Mouse (Mus musculus) cortical plate, adult 2 months (tissue): ENCODE data around the gene Prpf38b. TPM values are rescaled to one million over a fixed set of nuclear protein-coding genes. Genes with fewer than 3 reads are reported as not detected.
"Not testable (repeated sequence)": the region's sequence is repeated elsewhere in the genome, so short reads cannot be mapped to it uniquely, and the experiment has no call there.

Experiments used
- H3K27ac ChIP-seq: fragments of 200-500 bp; 2 replicates; pipeline ENCODE4 v1.5.1; 2012; ENCODE audit warnings: low read length, control low read depth, inconsistent platforms; ENCODE audit not compliant: insufficient read depth
- H3K4me1 ChIP-seq: fragments of 200-500 bp; 2 replicates; pipeline ENCODE4 v1.6.1; 2011; ENCODE audit warnings: low read length; ENCODE audit not compliant: control insufficient read depth, insufficient read depth
- H3K4me3 ChIP-seq: fragments of 200-500 bp; 2 replicates; pipeline ENCODE4 v1.5.1; 2011; ENCODE audit warnings: mild to moderate bottlenecking, low read length, control low read depth; ENCODE audit not compliant: insufficient read depth
- CTCF ChIP-seq: fragments of 200-500 bp; IDR thresholded peaks from 2 replicates; pipeline ENCODE4 v1.5.1; 2011; ENCODE audit warnings: mild to moderate bottlenecking, control low read depth, low read length; ENCODE audit not compliant: insufficient read depth; ENCODE audit errors: extremely low read depth
- POLR2A ChIP-seq: fragments of 200-500 bp; IDR thresholded peaks from 2 replicates; pipeline ENCODE4 v1.6.1; 2011; ENCODE audit warnings: mild to moderate bottlenecking, low read length, control low read depth; ENCODE audit not compliant: insufficient read depth; ENCODE audit errors: extremely low read depth
- polyA plus RNA-seq: library from polyadenylated mRNA; depleted of rRNA; stranded (reverse); fragments of >200 nt; gene quantifications from 2 replicates; pipeline ENCODE4 v1.2.3, GENCODE M21; 2012

Gene Prpf38b
- polyA plus RNA-seq, 1 experiment, result 61.7 TPM

- Histone ChIP-seq H3K4me1 (peaks cover 5% of the 10 kb centered on the region), H3K27ac (no peak overlapping the region), H3K4me3 (no peak overlapping the region)
- TF ChIP-seq CTCF, result no peak
- no peak for TF ChIP-seq POLR2A
Observed at GRCm38 (mm10) chr3:108885686-108886530, 25.6 kb downstream of the Prpf38b start.

GRCm38 (mm10) chr3:108884706-108885289, 26.7 kb downstream of the Prpf38b start:
- no peak overlapping the region for H3K4me3 ChIP-seq
- no peak for TF ChIP-seq CTCF
- TF ChIP-seq POLR2A, result no peak
- peaks cover 7% of the 10 kb centered on the region for H3K4me1 ChIP-seq
- no peak overlapping the region for H3K27ac ChIP-seq

- peaks cover 7% of the 10 kb centered on the region for H3K4me1 ChIP-seq
- no peak overlapping the region for H3K4me3 ChIP-seq
- H3K27ac ChIP-seq, result no peak overlapping the region
- no peak for TF ChIP-seq CTCF
- TF ChIP-seq POLR2A, result no peak
Observed at GRCm38 (mm10) chr3:108883067-108883466, 28.5 kb downstream of the Prpf38b start.

DNA sequence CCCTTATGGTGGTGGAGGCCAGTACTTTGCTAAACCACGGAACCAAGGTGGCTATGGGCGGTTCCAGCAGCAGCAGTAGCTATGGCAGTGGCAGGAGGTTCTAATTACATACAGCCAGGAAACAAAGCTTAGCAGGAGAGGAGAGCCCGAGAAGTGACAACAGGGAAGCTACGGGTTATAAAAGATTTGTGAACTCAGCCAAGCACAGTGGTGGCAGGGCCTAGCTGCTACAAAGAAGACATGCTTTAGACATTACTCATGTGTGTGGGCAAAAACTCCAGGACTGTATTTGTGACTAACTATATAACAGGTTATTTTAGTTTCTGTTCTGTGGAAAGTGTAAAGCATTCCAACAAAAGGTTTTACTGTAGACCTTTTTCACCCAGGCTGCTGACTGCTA, 29.7 kb downstream of the Prpf38b start:
- H3K4me3 ChIP-seq, H3K27ac ChIP-seq, H3K4me1 ChIP-seq: not testable (repeated sequence)

DNA sequence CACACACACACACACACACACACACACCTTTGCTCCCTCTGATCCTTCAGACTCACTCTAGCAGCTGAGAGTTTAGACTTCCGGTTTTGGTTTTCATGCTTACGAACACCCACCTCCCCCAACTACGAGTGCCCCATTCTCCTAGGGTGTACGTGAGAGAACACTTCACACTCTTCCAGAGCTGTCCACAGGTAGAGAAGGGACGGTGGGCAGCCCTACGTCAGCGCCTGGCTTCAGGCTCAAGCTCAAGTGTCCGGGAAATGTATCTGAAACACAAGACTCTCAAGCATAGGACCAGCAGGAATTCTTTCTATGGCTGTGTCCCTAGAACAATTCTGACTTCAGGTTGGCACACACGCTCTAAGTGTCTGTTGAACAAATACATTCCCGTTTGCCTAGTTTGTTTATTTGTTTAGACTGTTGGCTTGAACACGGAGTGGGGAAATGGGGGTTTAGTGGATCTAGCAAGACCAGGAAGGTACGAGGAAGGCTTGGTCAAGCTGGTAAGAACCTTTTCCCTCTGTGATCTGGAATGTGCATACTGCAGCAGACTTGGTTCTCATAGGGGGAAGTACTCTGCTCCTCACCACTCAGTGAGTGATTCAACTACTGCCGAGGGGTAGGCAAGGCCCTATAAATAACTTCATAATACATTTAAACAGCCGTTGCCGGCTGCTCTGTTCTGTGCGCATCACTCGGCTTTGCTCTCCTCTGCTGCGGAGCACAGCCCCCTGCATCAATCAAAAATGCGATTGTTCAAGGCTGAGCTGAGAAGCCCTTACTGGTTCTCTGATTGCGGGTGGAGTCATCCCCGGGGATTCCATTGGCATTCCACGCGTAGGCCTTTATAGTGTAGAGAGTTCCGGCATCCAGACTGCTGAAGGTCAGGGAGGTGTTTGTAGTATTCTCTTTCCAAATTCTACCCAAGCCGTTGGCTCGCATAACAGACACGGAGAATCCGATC, 30.7 kb downstream of the Prpf38b start:
- TF ChIP-seq CTCF (no peak), POLR2A (no peak)
- H3K27ac ChIP-seq, result peak overlapping the region; percentile 71; the same call in 1 of the 2 replicates

DNA sequence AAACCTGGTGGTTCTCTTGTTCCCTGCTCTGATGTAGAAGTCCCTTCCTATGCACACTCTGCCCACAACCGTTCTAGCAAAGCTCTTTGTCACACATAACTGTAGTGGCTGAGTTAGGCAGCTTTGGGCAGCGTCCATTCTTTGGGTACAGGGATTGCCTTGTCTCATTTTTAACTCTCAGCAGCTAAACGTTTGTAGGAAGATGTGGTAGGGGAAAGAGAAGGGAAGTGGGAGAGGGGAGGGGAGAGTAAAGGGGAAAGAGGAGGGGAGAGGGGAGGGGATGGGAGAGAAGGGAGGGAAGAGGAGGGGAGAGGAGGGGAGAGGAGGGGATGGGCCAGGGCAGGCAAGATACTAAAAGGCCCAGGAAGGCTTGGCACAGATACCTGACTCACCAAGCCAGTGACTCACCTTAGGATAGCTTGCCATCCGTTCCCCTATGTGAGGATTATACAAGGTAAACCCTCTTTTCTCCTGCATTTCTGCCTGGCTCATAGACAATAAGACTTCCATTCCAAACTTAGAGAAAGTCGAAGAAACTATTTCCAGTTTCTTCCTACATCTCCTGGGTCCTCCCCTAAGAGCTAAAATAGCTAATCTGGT, 31.6 kb downstream of the Prpf38b start:
- no peak overlapping the region for H3K27ac ChIP-seq
- H3K4me1 ChIP-seq, result peaks cover 7% of the 10 kb centered on the region
- TF ChIP-seq POLR2A (no peak), CTCF (no peak)
- H3K4me3 ChIP-seq, result no peak overlapping the region

More for the DNA sequence above, 30.7 kb downstream of the Prpf38b start:
- Histone ChIP-seq H3K4me3 (no peak overlapping the region), H3K4me1 (peaks cover 7% of the 10 kb centered on the region)

DNA sequence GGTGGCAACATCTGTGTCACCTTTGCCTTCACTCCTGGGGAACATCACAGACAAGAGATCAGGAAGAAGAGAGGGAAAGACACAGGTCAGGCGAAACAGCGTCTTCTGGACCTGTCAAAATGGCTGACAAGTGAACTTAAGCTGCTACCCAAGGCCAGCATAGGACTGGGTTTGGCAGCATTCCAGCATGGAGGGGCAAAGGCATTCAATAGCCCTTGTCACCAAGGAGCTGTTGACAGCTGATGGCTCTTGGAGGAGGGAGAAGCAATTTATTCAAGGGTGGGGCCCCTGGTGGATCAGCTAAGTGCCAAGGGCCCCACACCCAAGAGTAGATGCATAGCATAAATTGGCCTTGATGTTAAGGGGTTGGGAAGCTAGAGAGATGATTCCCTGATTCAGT, 32.4 kb downstream of the Prpf38b start:
- no peak overlapping the region for H3K4me3 ChIP-seq
- peaks cover 7% of the 10 kb centered on the region for H3K4me1 ChIP-seq
- no peak overlapping the region for H3K27ac ChIP-seq
- TF ChIP-seq CTCF (no peak), POLR2A (no peak)

DNA sequence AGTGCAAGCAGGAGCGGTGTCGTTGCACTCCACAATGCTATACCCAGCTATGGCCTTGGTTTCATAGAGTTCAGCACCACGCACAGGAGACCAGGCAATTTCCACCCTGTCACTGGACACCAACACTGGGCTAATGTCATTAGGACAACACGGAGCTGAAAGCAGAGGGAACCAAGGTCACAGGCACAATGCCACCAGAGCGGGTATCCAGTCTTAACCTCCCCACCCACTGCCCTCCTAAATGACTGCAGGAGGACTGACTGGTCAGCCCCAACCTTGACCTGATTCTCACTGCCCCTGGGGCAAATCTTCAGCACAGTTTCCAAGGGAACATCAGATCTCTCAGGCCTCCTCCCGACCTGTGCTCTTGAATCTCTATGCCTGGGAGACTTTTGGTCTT, 40.9 kb downstream of the Prpf38b start:
- TF ChIP-seq CTCF, result no peak
- no peak for TF ChIP-seq POLR2A
- H3K4me1 ChIP-seq, result no peaks in the 10 kb centered on the region
- H3K4me3 ChIP-seq, result no peak overlapping the region
- H3K27ac ChIP-seq, result no peak overlapping the region

GRCm38 (mm10) chr3:108867449-108867848, 44.1 kb downstream of the Prpf38b start:
- Histone ChIP-seq H3K27ac (no peak overlapping the region), H3K4me3 (no peak overlapping the region), H3K4me1 (no peaks in the 10 kb centered on the region)
- TF ChIP-seq POLR2A, result no peak
- TF ChIP-seq CTCF, result no peak
